Mouse (Mus musculus) cortical plate, adult 2 months (tissue): Measurements from ENCODE around the gene Olfr853. TPM values are rescaled to one million over a fixed set of nuclear protein-coding genes. Genes with fewer than 3 reads are reported as not detected.

Experiments
- H3K27ac ChIP-seq: fragments of 200-500 bp; 2 replicates; pipeline ENCODE4 v1.5.1; 2012; ENCODE audit warnings: low read length, control low read depth, inconsistent platforms; ENCODE audit not compliant: insufficient read depth
- H3K4me1 ChIP-seq: fragments of 200-500 bp; 2 replicates; pipeline ENCODE4 v1.6.1; 2011; ENCODE audit warnings: low read length; ENCODE audit not compliant: control insufficient read depth, insufficient read depth
- H3K4me3 ChIP-seq: fragments of 200-500 bp; 2 replicates; pipeline ENCODE4 v1.5.1; 2011; ENCODE audit warnings: mild to moderate bottlenecking, low read length, control low read depth; ENCODE audit not compliant: insufficient read depth
- CTCF ChIP-seq: fragments of 200-500 bp; IDR thresholded peaks from 2 replicates; pipeline ENCODE4 v1.5.1; 2011; ENCODE audit warnings: mild to moderate bottlenecking, control low read depth, low read length; ENCODE audit not compliant: insufficient read depth; ENCODE audit errors: extremely low read depth
- POLR2A ChIP-seq: fragments of 200-500 bp; IDR thresholded peaks from 2 replicates; pipeline ENCODE4 v1.6.1; 2011; ENCODE audit warnings: mild to moderate bottlenecking, low read length, control low read depth; ENCODE audit not compliant: insufficient read depth; ENCODE audit errors: extremely low read depth
- polyA plus RNA-seq: library from polyadenylated mRNA; depleted of rRNA; stranded (reverse); fragments of >200 nt; gene quantifications from 2 replicates; pipeline ENCODE4 v1.2.3, GENCODE M21; 2012; rRNA removed

Gene Olfr853
- polyA plus RNA-seq, result not detected in 2 replicates

DNA sequence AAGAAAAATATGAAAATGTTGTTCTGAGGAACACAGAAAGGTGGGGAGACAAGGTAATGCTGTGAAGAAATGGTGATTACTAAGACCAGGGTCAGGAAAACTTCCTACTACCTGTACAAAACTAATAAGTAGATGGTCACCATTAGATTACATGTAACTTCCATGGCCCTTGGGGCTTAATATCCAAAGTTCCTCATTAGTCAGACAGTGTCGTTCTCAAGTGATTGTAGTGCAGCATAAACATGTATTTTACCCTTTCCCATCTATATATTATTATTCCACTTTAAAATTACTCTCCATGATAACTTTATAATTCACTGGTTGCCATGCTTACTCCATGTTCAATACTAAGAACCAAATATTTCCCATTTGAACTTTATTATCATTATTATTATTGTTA is at the start of gene Olfr853:
Olfr853 (minus strand) TSS at position 101 of the 400 bp plus-strand sequence.
- no peak for TF ChIP-seq POLR2A
- no peak for TF ChIP-seq CTCF
- Histone ChIP-seq H3K4me3 (no peak within 1 kb of the TSS), H3K4me1 (no peaks in the 10 kb centered on the region), H3K27ac (no peak within 1 kb of the TSS)

DNA sequence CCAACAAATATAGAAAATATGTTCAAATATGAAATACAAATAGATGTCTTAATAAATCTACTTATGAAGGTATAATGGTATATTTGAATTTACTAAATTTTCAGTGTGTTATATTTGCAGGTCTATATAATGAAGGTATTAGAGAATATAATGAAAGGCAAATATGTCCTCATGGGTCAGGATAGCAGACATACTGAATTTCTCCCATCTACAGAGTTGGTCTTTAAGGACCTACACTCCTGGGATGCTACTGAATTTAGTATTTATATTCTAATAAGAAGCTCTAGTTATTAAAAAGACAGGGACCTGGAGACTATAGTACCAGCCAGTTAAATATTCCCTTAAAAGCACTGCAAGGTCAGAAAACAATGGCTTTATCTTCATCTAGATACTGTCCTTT is 41.4 kb upstream of the Olfr853 start, which contains the start of gene Olfr855:
Olfr855 (plus strand) TSS at position 301 of the 400 bp plus-strand sequence.
- Histone ChIP-seq H3K27ac (no peak within 1 kb of the TSS), H3K4me3 (no peak within 1 kb of the TSS), H3K4me1 (no peaks in the 10 kb centered on the region)
- TF ChIP-seq POLR2A, result no peak
- no peak for TF ChIP-seq CTCF

DNA sequence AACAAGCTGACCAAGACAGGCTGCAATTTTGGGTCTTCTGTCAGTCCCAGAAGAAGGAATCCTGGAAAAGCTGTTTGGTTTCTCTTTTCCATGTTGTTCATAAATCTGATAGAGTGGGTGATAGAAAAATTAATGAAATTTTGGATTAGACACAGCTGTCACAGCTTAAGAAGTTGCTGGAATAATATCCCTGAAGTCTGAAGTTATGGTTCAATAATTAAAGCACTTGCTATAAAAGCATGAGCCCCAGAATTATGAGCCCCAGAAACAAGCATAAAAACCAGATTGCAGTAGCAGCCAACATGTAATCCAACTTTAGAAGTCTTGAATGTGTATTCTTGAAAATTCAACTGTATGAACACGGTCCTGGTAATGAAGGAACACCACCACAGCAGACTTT is 26.4 kb upstream of the Olfr853 start, which contains the start of gene Olfr854:
Olfr854 (minus strand) TSS at position 101 of the 400 bp plus-strand sequence.
- Histone ChIP-seq H3K27ac (no peak within 1 kb of the TSS), H3K4me1 (no peaks in the 10 kb centered on the region), H3K4me3 (no peak within 1 kb of the TSS)
- no peak for TF ChIP-seq POLR2A
- no peak for TF ChIP-seq CTCF

DNA sequence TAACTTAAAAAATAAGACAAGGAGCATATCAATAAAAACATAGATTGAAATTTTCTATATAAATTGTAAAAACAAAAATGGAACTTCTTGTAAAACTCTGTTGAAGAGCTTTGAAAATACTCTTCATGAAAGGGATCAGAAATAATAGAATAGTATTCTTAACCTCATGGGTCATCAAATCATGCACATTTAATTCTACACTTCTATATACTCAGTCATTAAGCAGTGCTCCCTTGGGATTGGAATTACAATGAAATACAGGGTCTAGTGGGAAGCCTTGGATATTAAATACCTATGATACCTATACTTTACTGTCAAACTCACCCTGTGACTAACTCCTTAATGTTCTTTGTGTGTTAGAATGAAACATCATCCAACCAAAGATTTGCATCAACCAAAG is 47.9 kb downstream of the Olfr853 start, which contains the start of gene Olfr851:
Olfr851 (plus strand) TSS at position 301 of the 400 bp plus-strand sequence.
- Histone ChIP-seq H3K4me3 (no peak within 1 kb of the TSS), H3K4me1 (no peaks in the 10 kb centered on the region), H3K27ac (no peak within 1 kb of the TSS)
- TF ChIP-seq CTCF, result no peak
- no peak for TF ChIP-seq POLR2A

Other genes starting within 250 kb of the Olfr853 start
- gene Olfr844, start 224.7 kb downstream of the Olfr853 start, polyA plus RNA-seq, result not detected in 2 replicates
- gene Olfr845, start 204.6 kb downstream of the Olfr853 start, polyA plus RNA-seq, result not detected in 2 replicates
- not detected in 2 replicates for gene Olfr846, start 177.1 kb downstream of the Olfr853 start, polyA plus RNA-seq
- not detected in 2 replicates for gene Olfr847, start 162.4 kb downstream of the Olfr853 start, polyA plus RNA-seq
- gene Olfr849, start 100.8 kb downstream of the Olfr853 start, polyA plus RNA-seq, result not detected in 2 replicates
- not detected in 2 replicates for gene Olfr850, start 62.8 kb downstream of the Olfr853 start, polyA plus RNA-seq
- gene Olfr851, start 47.8 kb downstream of the Olfr853 start, polyA plus RNA-seq, result not detected in 2 replicates
- gene Olfr854, start 26.3 kb upstream of the Olfr853 start, polyA plus RNA-seq, result not detected in 2 replicates
- not detected in 2 replicates for gene Olfr855, start 41.5 kb upstream of the Olfr853 start, polyA plus RNA-seq
- gene Zfp317, start 81.0 kb upstream of the Olfr853 start, polyA plus RNA-seq, result 22.7 and 23.9 TPM in 2 replicates
- gene Olfr857, start 168.4 kb upstream of the Olfr853 start, polyA plus RNA-seq, result 0.15 TPM in 1 of 2 replicates, not detected in the other
- not detected in 2 replicates for gene Olfr58, start 239.2 kb upstream of the Olfr853 start, polyA plus RNA-seq